Comparison of ENCODE assay signal across 8 mouse cellular contexts in the genomic region with DNA sequence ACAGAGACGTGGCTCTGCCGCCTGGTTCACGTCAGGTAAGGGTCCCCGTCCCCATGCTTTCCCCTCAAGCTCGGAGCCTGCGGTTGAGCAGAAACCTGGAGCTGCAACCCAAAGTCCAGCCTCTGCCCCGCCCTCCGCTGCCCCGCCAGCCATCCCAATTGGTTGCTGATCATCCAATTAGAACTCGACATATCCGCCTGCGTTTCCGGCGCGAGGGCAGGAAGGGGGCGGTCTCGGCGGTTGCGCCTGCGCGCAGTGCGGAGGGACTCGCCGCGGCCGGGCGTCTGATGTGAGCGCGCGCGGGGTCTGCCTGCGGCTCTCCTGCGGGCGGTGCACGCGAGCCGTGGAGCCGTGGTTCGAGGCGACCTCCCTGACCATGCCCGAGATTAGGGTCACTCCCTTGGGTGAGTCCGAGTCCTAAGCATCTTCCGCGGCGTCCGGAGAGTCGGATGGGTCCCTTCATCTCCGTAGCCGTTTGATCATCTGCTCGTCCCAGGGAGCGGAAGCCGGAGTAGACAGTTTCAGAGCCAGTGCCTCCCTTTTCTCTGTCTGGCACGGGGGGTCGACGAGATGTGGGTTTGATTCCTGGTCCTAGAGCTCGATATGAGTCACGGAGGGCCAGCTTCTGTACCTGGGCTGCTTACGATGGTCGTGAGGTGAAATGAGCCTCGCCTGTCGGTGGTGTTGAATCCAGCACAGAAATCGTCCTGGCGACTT. TPM values are rescaled to one million over a fixed set of nuclear protein-coding genes. Genes with fewer than 3 reads are reported as not detected.
DNase-seq lines count a peak whose midpoint lies in the region; ATAC-seq lines count a peak whose summit lies in the region.

A gene (minus strand): TSS at position 124 of the 717 bp plus-strand sequence.
A gene (plus strand): TSS at position 230 of the 717 bp plus-strand sequence.

- peaks cover 17% of the 10 kb centered on the region for H3K4me1 ChIP-seq in intestine, embryonic 14.5 days (replicated peaks; ENCODE audit: control insufficient read depth, insufficient read depth, low read length)

- peak; percentile 98 to 99 for DNase-seq in adrenal gland, adult (ENCODE audit: inconsistent age in 2 of 2, low spot score in 1 of 2)
- peak; percentile 96 for DNase-seq in embryo, embryonic 10.5 days (ENCODE audit: low spot score)
- peak; percentile 97 for DNase-seq in gastrocnemius, postnatal 25 days
- DNase-seq in intestine, embryonic 14.5 days (ENCODE audit: low spot score), result peak; percentile 94
- DNase-seq in left cerebral cortex, postnatal 14 days (ENCODE audit: low spot score in 2 of 2), result peak; percentile 97
- DNase-seq in mesoderm, embryonic 11.5 days (ENCODE audit: low read depth, low spot score), result peak; percentile 96
- DNase-seq in right cerebral cortex, postnatal 36 days (ENCODE audit: low spot score in 2 of 2), result peak; percentile 94
- DNase-seq in yolk sac, embryonic 10.5 days (ENCODE audit: low spot score), result peak; percentile 97

- peak within 1 kb of the TSS; percentile 54 for H3K27ac ChIP-seq in intestine, embryonic 14.5 days (ENCODE audit: low read depth)

- no peaks in the 10 kb centered on the region for H3K9me3 ChIP-seq in intestine, embryonic 14.5 days (ENCODE audit: control insufficient read depth, low read length)

- peak within 1 kb of the TSS; percentile 88 for H3K4me2 ChIP-seq in intestine, embryonic 14.5 days (ENCODE audit: low read length)

- H3K4me3 ChIP-seq in intestine, embryonic 14.5 days (ENCODE audit: low read depth, low read length), result peak within 1 kb of the TSS; percentile 73

- H3K36me3 ChIP-seq in intestine, embryonic 14.5 days (ENCODE audit: control insufficient read depth, insufficient read depth, low read length), result peaks cover 47% of the 10 kb centered on the region

- intact Hi-C loops in left cerebral cortex, postnatal 14 days (cut with DNase I), result no loop called here

- peak within 1 kb of the TSS; percentile 71 for H3K9ac ChIP-seq in intestine, embryonic 14.5 days (ENCODE audit: low read length)

- H3K27me3 ChIP-seq in intestine, embryonic 14.5 days (replicated peaks; ENCODE audit: control insufficient read depth, insufficient read depth, low read length), result no peaks in the 10 kb centered on the region

- peak; percentile 94 for ATAC-seq in intestine, embryonic 14.5 days (replicated peaks; ENCODE audit: low FRiP score, low TSS enrichment, low read depth)

- WGBS in intestine, embryonic 14.5 days, result under 1% methylated on average over 63 of the region's 63 CpGs

RNA-seq across cellular contexts. Expression of the first gene that starts in this region (rescaled TPM):
- 10 to 100 TPM; 15.6 to 16.6 TPM for total RNA-seq in gastrocnemius, postnatal 25 days (2021)
- 20.5 and 21.4 TPM in 2 replicates for polyA plus RNA-seq in intestine, embryonic 14.5 days (2014; fragmentation: Nextera tagmentation; extraction: Ambion mirVana)
- 10 to 100 TPM; 28.8 to 29.7 TPM for total RNA-seq in left cerebral cortex, postnatal 14 days (2021)

RNA-seq across cellular contexts. Expression of the second gene that starts in this region (rescaled TPM):
- 10 to 100 TPM; 14.1 to 17.9 TPM for total RNA-seq in gastrocnemius, postnatal 25 days (2021)
- polyA plus RNA-seq in intestine, embryonic 14.5 days (2014; fragmentation: Nextera tagmentation; extraction: Ambion mirVana), result 69.3 and 76.4 TPM in 2 replicates
- total RNA-seq in left cerebral cortex, postnatal 14 days (2021), result 10 to 100 TPM; 34.4 to 38.4 TPM

Comparison
In these comparisons a context has a peak if more than half of its experiments do, and no peak if none do; other contexts are left out.
1. Peak in every context shown above with its lines: DNase-seq, ATAC-seq, H3K4me3 ChIP-seq and H3K27ac ChIP-seq.